Mouse (Mus musculus) ovary, postnatal 14 days (tissue): ENCODE results near the gene Neu4.
"Not testable (repeated sequence)": the region's sequence is repeated elsewhere in the genome, so short reads cannot be mapped to it uniquely, and the experiment has no call there.

Source experiments
- DNase-seq: peaks from one replicate; pipeline ENCODE4 v3.0.0; 2022; ENCODE audit warnings: low spot score

The Neu4 gene

DNA sequence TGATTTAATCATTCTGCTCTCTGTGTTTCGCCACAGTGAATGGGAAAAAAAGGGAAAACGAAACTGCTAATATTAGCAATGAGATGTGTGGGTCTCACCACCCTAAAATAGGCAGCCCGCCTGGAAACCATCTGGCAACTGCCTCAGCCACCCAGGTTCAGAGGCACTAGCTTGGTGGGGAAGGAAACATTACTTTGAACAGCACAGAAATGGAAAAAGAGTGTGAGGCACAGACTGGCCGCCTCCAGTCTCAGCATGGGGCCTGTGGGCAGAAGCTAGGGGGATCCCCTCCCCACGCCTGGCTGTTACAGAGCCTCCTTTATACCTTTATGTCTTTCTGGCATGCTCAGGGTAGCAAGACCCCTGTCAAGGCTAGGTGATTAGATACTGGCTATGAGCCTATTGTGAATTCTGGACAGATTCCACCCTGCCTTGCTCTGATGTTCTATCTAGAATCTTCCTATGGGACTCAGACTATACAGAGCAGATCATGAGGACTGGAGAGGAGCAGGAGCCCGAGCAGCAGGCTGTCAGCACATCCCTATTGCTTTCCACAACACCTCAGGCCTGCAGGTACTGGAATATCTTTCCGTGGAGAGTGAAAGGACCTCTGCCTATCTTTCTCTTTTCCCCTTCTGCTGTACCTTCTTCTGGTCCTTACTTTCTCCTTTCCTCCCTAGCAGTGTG, 33.4 kb downstream of the Neu4 start:
- DNase-seq: no peak

DNA sequence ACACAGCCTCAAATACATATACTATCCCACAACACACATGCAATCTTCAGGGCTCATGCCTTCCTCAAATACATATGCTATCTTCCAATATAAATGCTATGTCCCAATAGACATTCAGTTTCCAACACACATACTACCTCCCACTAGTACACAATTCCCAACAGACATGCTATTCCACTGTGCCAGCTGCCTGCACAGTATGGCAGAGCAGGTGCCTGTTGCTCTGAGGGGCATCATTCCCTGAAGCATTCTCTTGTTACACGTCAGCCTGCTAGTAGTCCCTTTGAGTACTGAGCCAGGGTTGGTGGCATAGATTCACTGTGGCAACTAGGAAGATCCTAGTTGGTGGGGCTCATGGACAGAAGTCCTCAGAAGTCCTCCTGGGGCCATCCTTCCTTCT, 34.2 kb downstream of the Neu4 start:
- DNase-seq: no peak

GRCm38 (mm10) chr1:94055966-94056365, 35.7 kb downstream of the Neu4 start:
- DNase-seq: no peak

GRCm38 (mm10) chr1:94057401-94057800, 37.1 kb downstream of the Neu4 start:
- no peak for DNase-seq

- not testable (repeated sequence) for DNase-seq
Measured at GRCm38 (mm10) chr1:94058281-94058680, 38.0 kb downstream of the Neu4 start.

DNA sequence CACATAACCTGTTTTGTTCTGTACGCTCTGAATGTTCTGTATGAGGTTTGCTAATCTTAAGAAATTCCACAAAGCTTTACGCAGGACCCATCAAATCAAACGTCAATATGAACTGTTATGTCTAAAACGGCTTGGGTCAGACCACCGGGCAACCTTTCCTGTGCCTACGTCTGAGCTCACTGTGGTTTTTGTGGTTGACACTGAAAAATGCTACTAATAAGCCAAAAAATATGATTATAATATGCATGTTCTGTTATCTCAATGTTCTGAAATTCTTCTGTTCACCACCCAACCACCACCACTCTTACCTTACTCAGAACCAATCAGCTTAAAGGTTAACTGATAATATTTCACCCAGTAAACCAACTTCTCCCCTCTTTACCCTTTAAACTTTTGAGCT, 54.5 kb downstream of the Neu4 start:
- DNase-seq: no peak

GRCm38 (mm10) chr1:94076702-94077101, 56.5 kb downstream of the Neu4 start:
- DNase-seq: no peak
